ENCODE assay signal across 18 mouse cellular contexts in genomic region chr5:92098351-92099109, GRCm38 (mm10). TPM values are rescaled to one million over a fixed set of nuclear protein-coding genes. Genes with fewer than 3 reads are reported as not detected.
DNase-seq lines count a peak whose midpoint lies in the region; ATAC-seq and TF ChIP-seq lines count a peak whose summit lies in the region.
"Had no signal": no experiment of that assay in that cellular context is flagged by ENCODE, and none has a peak within 500 bp of the region (broad histone marks: within the 10 kb centered on the region; RNA-seq: fewer than 3 reads in every experiment).

No protein-coding gene starts in this region.

- ATAC-seq in liver, embryonic 14.5 days (ENCODE audit: insufficient read depth) = peak; percentile 50; the same call in 1 of the 2 replicates
- ATAC-seq in intestine, postnatal 0 days = peak; percentile 92
- no peak for ATAC-seq in limb, embryonic 14.5 days (ENCODE audit: low FRiP score, low read depth)
- ATAC-seq: CD4-positive, CD25-positive, alpha-beta regulatory T cell, adult 4 months; forebrain, embryonic 15.5 days; Patski had no signal

- H3K4me2 ChIP-seq in liver, embryonic 14.5 days (ENCODE audit: low read depth) = no peak overlapping the region; the same call in 1 of the 2 replicates
- peak overlapping the region; percentile 51 for H3K4me2 ChIP-seq in intestine, postnatal 0 days (replicated peaks; ENCODE audit: low read depth)
- H3K4me2 ChIP-seq in limb, embryonic 14.5 days (replicated peaks; ENCODE audit: low read depth, low read length, severe bottlenecking) = no peak overlapping the region; the same call in 1 of the 2 replicates
- H3K4me2 ChIP-seq: forebrain, embryonic 15.5 days; hindbrain, embryonic 15.5 days; stomach, embryonic 15.5 days had no signal

- H3K36me3 ChIP-seq in liver, embryonic 14.5 days (replicated peaks; ENCODE audit: control insufficient read depth, insufficient read depth, low read depth) = no peaks in the 10 kb centered on the region
- no peaks in the 10 kb centered on the region for H3K36me3 ChIP-seq in intestine, postnatal 0 days (ENCODE audit: control insufficient read depth, insufficient read depth)
- no peaks in the 10 kb centered on the region for H3K36me3 ChIP-seq in limb, embryonic 14.5 days (ENCODE audit: control insufficient read depth, insufficient read depth, low read length)
- H3K36me3 ChIP-seq: forebrain, embryonic 15.5 days; hindbrain, embryonic 15.5 days; stomach, embryonic 15.5 days had no signal

- no peak for TF ChIP-seq POLR2A in limb, embryonic 14.5 days (IDR thresholded peaks at IDR 0.05; ENCODE audit: borderline replicate concordance, extremely low read depth, insufficient read depth, insufficient read length)

- H3K27ac ChIP-seq in liver, embryonic 14.5 days = no peak overlapping the region
- H3K27ac ChIP-seq in intestine, postnatal 0 days (ENCODE audit: low read depth, low read length) = peak overlapping the region; percentile 60
- peak overlapping the region; percentile 44; the same call in 1 of the 2 replicates for H3K27ac ChIP-seq in limb, embryonic 14.5 days (replicated peaks; ENCODE audit: low read depth, low read length)
- H3K27ac ChIP-seq: forebrain, embryonic 15.5 days; hindbrain, embryonic 15.5 days; stomach, embryonic 15.5 days had no signal

- H3K4me3 ChIP-seq in liver, embryonic 14.5 days (ENCODE audit: insufficient read depth in 1 of 2, low read depth in 2 of 2, low read length in 2 of 2) = no peak overlapping the region
- no peak overlapping the region for H3K4me3 ChIP-seq in intestine, postnatal 0 days (ENCODE audit: low read depth, low read length)
- no peak overlapping the region for H3K4me3 ChIP-seq in limb, embryonic 14.5 days (replicated peaks; ENCODE audit: low read length)
- H3K4me3 ChIP-seq: forebrain, embryonic 15.5 days; hindbrain, embryonic 15.5 days; megakaryocyte, embryonic 14.5 days; myocyte; stomach, embryonic 15.5 days had no signal

- 48% methylated on average over 13 of the region's 13 CpGs for WGBS in liver, embryonic 14.5 days (ENCODE audit: insufficient replicate concordance)
- 39% methylated on average over 13 of the region's 13 CpGs for WGBS in intestine, postnatal 0 days
- 24% methylated on average over 13 of the region's 13 CpGs for WGBS in limb, embryonic 14.5 days

- H3K4me1 ChIP-seq in liver, embryonic 14.5 days (replicated peaks; ENCODE audit: control insufficient read depth in 2 of 2, insufficient read depth in 2 of 2, low read length in 1 of 2) = peaks cover 0 to 5% of the 10 kb centered on the region in 2 experiments; a peak in 1 of 4 replicates
- no peaks in the 10 kb centered on the region for H3K4me1 ChIP-seq in intestine, postnatal 0 days (replicated peaks; ENCODE audit: control insufficient read depth, insufficient read depth, low read length)
- peaks cover 6% of the 10 kb centered on the region for H3K4me1 ChIP-seq in limb, embryonic 14.5 days (ENCODE audit: control insufficient read depth, insufficient read depth, low read length)
- H3K4me1 ChIP-seq: stomach, embryonic 15.5 days had no signal

- no peaks in the 10 kb centered on the region for H3K9me3 ChIP-seq in liver, embryonic 14.5 days (ENCODE audit: control insufficient read depth, low read length)
- H3K9me3 ChIP-seq in intestine, postnatal 0 days (ENCODE audit: control insufficient read depth) = no peaks in the 10 kb centered on the region
- H3K9me3 ChIP-seq in limb, embryonic 14.5 days (ENCODE audit: control insufficient read depth, low read length) = no peaks in the 10 kb centered on the region
- H3K9me3 ChIP-seq: forebrain, embryonic 15.5 days; hindbrain, embryonic 15.5 days; megakaryocyte, embryonic 14.5 days; stomach, embryonic 15.5 days had no signal

- H3K9ac ChIP-seq in liver, embryonic 14.5 days (replicated peaks) = no peak overlapping the region
- H3K9ac ChIP-seq in intestine, postnatal 0 days (ENCODE audit: low read depth, low read length) = no peak overlapping the region
- H3K9ac ChIP-seq in limb, embryonic 14.5 days (ENCODE audit: low read depth, low read length, severe bottlenecking) = no peak overlapping the region
- H3K9ac ChIP-seq: forebrain, embryonic 15.5 days; hindbrain, embryonic 15.5 days; stomach, embryonic 15.5 days had no signal

- no peak for DNase-seq in liver, embryonic 14.5 days (ENCODE audit: low read depth in 3 of 3, low spot score in 3 of 3)
- DNase-seq in liver = no peak
- DNase-seq in limb, embryonic 14.5 days (ENCODE audit: low spot score) = no peak
- DNase-seq in T-cell, adult 2 months (ENCODE audit: low spot score) = no peak
- DNase-seq in left cerebral cortex, adult 9 months (ENCODE audit: low spot score in 2 of 2) = no peak
- DNase-seq in gastrocnemius, postnatal 4 days (ENCODE audit: low spot score in 2 of 2) = no peak
- DNase-seq: adrenal gland, adult 8-10 months; left cerebral cortex, postnatal 4 days; right cerebral cortex, postnatal 4 days; thymus, postnatal 36 days had no signal

- H3K27me3 ChIP-seq in liver, embryonic 14.5 days (ENCODE audit: control insufficient read depth, insufficient read depth, low read length) = no peaks in the 10 kb centered on the region
- no peaks in the 10 kb centered on the region for H3K27me3 ChIP-seq in intestine, postnatal 0 days (replicated peaks; ENCODE audit: control insufficient read depth, insufficient read depth, low read length)
- H3K27me3 ChIP-seq in limb, embryonic 14.5 days (ENCODE audit: control insufficient read depth, insufficient read depth, low read length) = no peaks in the 10 kb centered on the region
- H3K27me3 ChIP-seq: forebrain, embryonic 15.5 days; hindbrain, embryonic 15.5 days; Patski; stomach, embryonic 15.5 days had no signal

- TF ChIP-seq CTCF in liver, embryonic 14.5 days (IDR thresholded peaks at IDR 0.05; ENCODE audit: low read depth) = no peak
- TF ChIP-seq CTCF in intestine, postnatal 0 days (IDR thresholded peaks at IDR 0.05; ENCODE audit: low read depth) = no peak

- no peak for TF ChIP-seq EP300 in liver, embryonic 14.5 days (IDR thresholded peaks at IDR 0.05; ENCODE audit: low read depth)

RNA-seq across cellular contexts. Expression of gene G3bp2, which starts 15.0 kb away (rescaled TPM):
- polyA plus RNA-seq in liver, embryonic 14.5 days (2012; rRNA removed) = 12.5 and 19.0 TPM in 2 replicates
- polyA plus RNA-seq in liver, embryonic 14.5 days (2014; fragmentation: Nextera tagmentation; extraction: Ambion mirVana) = 54.3 and 56.0 TPM in 2 replicates
- polyA plus RNA-seq in intestine, postnatal 0 days (2015; fragmentation: Nextera tagmentation; extraction: Ambion mirVana) = 121 and 132 TPM in 2 replicates
- polyA plus RNA-seq in limb, embryonic 14.5 days (2012; rRNA removed) = 54.0 and 62.3 TPM in 2 replicates
- polyA plus RNA-seq in limb, embryonic 14.5 days (2014; fragmentation: Nextera tagmentation; extraction: Ambion mirVana) = 145 and 147 TPM in 2 replicates
- total RNA-seq in gastrocnemius, postnatal 4 days (2021) = 10 to 100 TPM; 68.6 to 70.1 TPM

RNA-seq across cellular contexts. Expression of gene Uso1, which starts 39.2 kb away (rescaled TPM):
- 11.1 and 18.6 TPM in 2 replicates for polyA plus RNA-seq in liver, embryonic 14.5 days (2012; rRNA removed)
- polyA plus RNA-seq in liver, embryonic 14.5 days (2014; fragmentation: Nextera tagmentation; extraction: Ambion mirVana) = 14.3 and 14.7 TPM in 2 replicates
- polyA plus RNA-seq in intestine, postnatal 0 days (2015; fragmentation: Nextera tagmentation; extraction: Ambion mirVana) = 61.5 and 68.8 TPM in 2 replicates
- 42.9 and 54.6 TPM in 2 replicates for polyA plus RNA-seq in limb, embryonic 14.5 days (2012; rRNA removed)
- 42.0 and 43.0 TPM in 2 replicates for polyA plus RNA-seq in limb, embryonic 14.5 days (2014; fragmentation: Nextera tagmentation; extraction: Ambion mirVana)
- 10 to 100 TPM; 75.5 to 85.8 TPM for total RNA-seq in gastrocnemius, postnatal 4 days (2021)

RNA-seq across cellular contexts. Expression of gene Cdkl2, which starts 54.8 kb away (rescaled TPM):
- 0.11 and 0.13 TPM in 2 replicates for polyA plus RNA-seq in liver, embryonic 14.5 days (2012; rRNA removed)
- polyA plus RNA-seq in liver, embryonic 14.5 days (2014; fragmentation: Nextera tagmentation; extraction: Ambion mirVana) = 0.30 and 0.49 TPM in 2 replicates
- polyA plus RNA-seq in intestine, postnatal 0 days (2015; fragmentation: Nextera tagmentation; extraction: Ambion mirVana) = 3.2 and 3.3 TPM in 2 replicates
- 0.56 and 0.67 TPM in 2 replicates for polyA plus RNA-seq in limb, embryonic 14.5 days (2012; rRNA removed)
- polyA plus RNA-seq in limb, embryonic 14.5 days (2014; fragmentation: Nextera tagmentation; extraction: Ambion mirVana) = 1.1 and 1.4 TPM in 2 replicates
- total RNA-seq in gastrocnemius, postnatal 4 days (2021) = 1 to 10 TPM; 2.9 to 3.4 TPM
